Mouse (Mus musculus) brain, adult 2 months (tissue): ENCODE results near the gene Hhip.
"Not testable (repeated sequence)": the region's sequence is repeated elsewhere in the genome, so short reads cannot be mapped to it uniquely, and the experiment has no call there.

Experiments
- DNase-seq: peaks from one replicate; pipeline ENCODE4 v3.0.0; 2011; ENCODE audit warnings: low read depth, low spot score

The Hhip gene

GRCm38 (mm10) chr8:79992121-79992848 lies 65.5 kb downstream of the Hhip start:
- no peak for DNase-seq

- DNase-seq: not testable (repeated sequence)
Measured at GRCm38 (mm10) chr8:79991420-79991819, 66.4 kb downstream of the Hhip start.

- DNase-seq: no peak
Measured at GRCm38 (mm10) chr8:79984946-79985345, 72.9 kb downstream of the Hhip start.

GRCm38 (mm10) chr8:79982144-79982543 lies 75.7 kb downstream of the Hhip start:
- no peak for DNase-seq

GRCm38 (mm10) chr8:79966159-79966558 lies 91.6 kb downstream of the Hhip start:
- no peak for DNase-seq

- peak; percentile 44 for DNase-seq
Measured at GRCm38 (mm10) chr8:79952857-79953256, 104.9 kb downstream of the Hhip start.

- no peak for DNase-seq
Measured at GRCm38 (mm10) chr8:79950376-79950775, 107.4 kb downstream of the Hhip start.

GRCm38 (mm10) chr8:79945501-79946076 lies 112.2 kb downstream of the Hhip start:
- no peak for DNase-seq

GRCm38 (mm10) chr8:79941070-79941469 lies 116.7 kb downstream of the Hhip start:
- DNase-seq: no peak

GRCm38 (mm10) chr8:79936856-79937445 lies 120.9 kb downstream of the Hhip start:
- DNase-seq: no peak

GRCm38 (mm10) chr8:79935793-79936192 lies 122.0 kb downstream of the Hhip start:
- DNase-seq: no peak

- no peak for DNase-seq
Measured at GRCm38 (mm10) chr8:79929202-79929601, 128.6 kb downstream of the Hhip start.

- DNase-seq: no peak
Measured at GRCm38 (mm10) chr8:79917211-79917610, 140.6 kb downstream of the Hhip start.
